Comparison of ENCODE assay signal across 9 mouse cellular contexts in the genomic region with DNA sequence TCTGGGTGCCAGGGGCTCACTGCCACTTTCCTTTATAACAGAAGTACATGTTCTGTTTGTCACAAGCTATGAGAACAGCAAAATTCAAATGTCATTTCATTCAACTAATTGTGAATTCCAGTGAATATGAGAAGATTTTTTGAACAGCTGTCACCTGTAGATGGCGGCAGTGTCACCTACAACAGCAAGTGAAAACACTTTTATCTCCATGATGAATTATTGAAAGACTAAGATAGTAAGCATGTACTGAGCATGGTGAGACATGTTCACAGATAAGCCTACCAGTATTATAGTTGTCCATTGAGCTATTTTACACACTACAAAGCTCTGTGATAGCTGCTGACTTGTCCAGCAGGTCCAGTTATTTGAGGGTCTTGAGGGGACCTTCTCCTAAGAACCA. TPM values are rescaled to one million over a fixed set of nuclear protein-coding genes. Genes with fewer than 3 reads are reported as not detected.
DNase-seq lines count a peak whose midpoint lies in the region; ATAC-seq and TF ChIP-seq lines count a peak whose summit lies in the region.
"Had no signal": no experiment of that assay in that cellular context is flagged by ENCODE, and none has a peak within 500 bp of the region (broad histone marks: within the 10 kb centered on the region; RNA-seq: fewer than 3 reads in every experiment).

No protein-coding gene starts in this region.

- TF ChIP-seq RAD21 in MEL (IDR thresholded peaks at IDR 0.05; ENCODE audit: low read depth, low read length) = no peak

- no peak for TF ChIP-seq EP300 in MEL (IDR thresholded peaks at IDR 0.05; ENCODE audit: low read depth in 1 of 2, low read length in 2 of 2)
- no peak for TF ChIP-seq EP300 in liver, postnatal 0 days (IDR thresholded peaks at IDR 0.05; ENCODE audit: low read depth)

- no peak overlapping the region for H3K4me2 ChIP-seq in liver, postnatal 0 days (ENCODE audit: low read depth, low read length)
- H3K4me2 ChIP-seq: limb, embryonic 13.5 days had no signal

- peaks cover 3% of the 10 kb centered on the region; the same call in 1 of the 2 replicates for H3K9me3 ChIP-seq in MEL (replicated peaks; ENCODE audit: insufficient read depth, low read length)
- no peaks in the 10 kb centered on the region; the same call in 1 of the 2 replicates for H3K9me3 ChIP-seq in liver, postnatal 0 days (ENCODE audit: low read length)
- H3K9me3 ChIP-seq: limb, embryonic 13.5 days had no signal

- no peak for TF ChIP-seq POLR2A in MEL (IDR thresholded peaks at IDR 0.05; ENCODE audit: control insufficient read depth in 1 of 2, insufficient read depth in 1 of 2, low read depth in 1 of 2, low read length in 2 of 2, poor library complexity in 1 of 2)

- H3K36me3 ChIP-seq in MEL (ENCODE audit: control insufficient read depth in 1 of 2, insufficient read depth in 2 of 2, low read length in 2 of 2) = no peaks in the 10 kb centered on the region
- H3K36me3 ChIP-seq in liver, postnatal 0 days (replicated peaks; ENCODE audit: insufficient read depth, low read length) = no peaks in the 10 kb centered on the region
- H3K36me3 ChIP-seq: limb, embryonic 13.5 days had no signal

- H3K4me3 ChIP-seq in MEL (ENCODE audit: control insufficient read depth in 1 of 2, insufficient read depth in 1 of 2, low read depth in 2 of 2, low read length in 2 of 2) = no peak overlapping the region
- H3K4me3 ChIP-seq in liver, postnatal 0 days (ENCODE audit: low read depth, low read length) = no peak overlapping the region
- H3K4me3 ChIP-seq: limb, embryonic 13.5 days had no signal

- ATAC-seq in liver, postnatal 0 days = no peak
- ATAC-seq in erythroid progenitor cell, adult 5-6 weeks (replicated peaks; ENCODE audit: low FRiP score, poor library complexity, severe bottlenecking) = no peak

- DNase-seq in heart, postnatal 4 days = peak; percentile 31
- DNase-seq in heart, adult 8-10 months (ENCODE audit: low spot score) = no peak
- DNase-seq in 3T3-L1 (ENCODE audit: low read depth, low spot score) (peak; percentile 64), MEL (ENCODE audit: low read depth, low spot score) (no peak)
- peak; percentile 33 for DNase-seq in liver, postnatal 0 days
- no peak for DNase-seq in spleen, adult 12 weeks (ENCODE audit: low spot score)
- no peak for DNase-seq in yolk sac, embryonic 10.5 days (ENCODE audit: low spot score)

- no peak overlapping the region for H3K27ac ChIP-seq in MEL (ENCODE audit: control insufficient read depth, low read depth, low read length)
- H3K27ac ChIP-seq in liver, postnatal 0 days (ENCODE audit: low read depth) = no peak overlapping the region
- H3K27ac ChIP-seq: limb, embryonic 13.5 days had no signal

- no peak overlapping the region for H3K9ac ChIP-seq in MEL (ENCODE audit: control insufficient read depth, low read depth, low read length, poor library complexity, severe bottlenecking)
- H3K9ac ChIP-seq in liver, postnatal 0 days (replicated peaks) = no peak overlapping the region
- H3K9ac ChIP-seq: limb, embryonic 13.5 days had no signal

- H3K27me3 ChIP-seq in MEL (ENCODE audit: control insufficient read depth in 1 of 2, insufficient read depth in 2 of 2, low read length in 2 of 2) = no peaks in the 10 kb centered on the region
- no peaks in the 10 kb centered on the region for H3K27me3 ChIP-seq in liver, postnatal 0 days (ENCODE audit: insufficient read depth, low read length)
- H3K27me3 ChIP-seq: limb, embryonic 13.5 days had no signal

- no peaks in the 10 kb centered on the region for H3K79me2 ChIP-seq in MEL (ENCODE audit: control insufficient read depth, insufficient read depth, low read length, poor library complexity)

- WGBS in liver, postnatal 0 days (ENCODE audit: insufficient replicate concordance) = 72% methylated on average over 1 of the region's 1 CpGs

- no peaks in the 10 kb centered on the region; a peak in 1 of 4 replicates for H3K4me1 ChIP-seq in MEL (ENCODE audit: control insufficient read depth in 1 of 2, insufficient read depth in 2 of 2, low read length in 2 of 2)
- no peaks in the 10 kb centered on the region for H3K4me1 ChIP-seq in liver, postnatal 0 days (ENCODE audit: insufficient read depth)
- H3K4me1 ChIP-seq: limb, embryonic 13.5 days had no signal

- no peak for TF ChIP-seq CTCF in MEL (IDR thresholded peaks at IDR 0.05 in 2 of 3, conservative IDR thresholded peaks at IDR 0.05 in 1 of 3; ENCODE audit: control insufficient read depth in 1 of 3, insufficient read depth in 1 of 3, low read depth in 2 of 3, low read length in 3 of 3, poor library complexity in 1 of 3, severe bottlenecking in 1 of 3)
- peak; percentile 59 for TF ChIP-seq CTCF in liver, postnatal 0 days (IDR thresholded peaks at IDR 0.05; ENCODE audit: low read depth)

TF ChIP-seq in MEL, 35 proteins besides CTCF, POLR2A, EP300 and RAD21:
- TF ChIP-seq RCOR1 (IDR thresholded peaks at IDR 0.05; ENCODE audit: low read depth, low read length) (no peak), TCF12 (IDR thresholded peaks at IDR 0.05; ENCODE audit: low read depth, low read length) (no peak), GABPA (IDR thresholded peaks at IDR 0.05; ENCODE audit: low read depth, low read length) (no peak), KAT2A (conservative IDR thresholded peaks at IDR 0.05; ENCODE audit: low read depth, low read length) (no peak), SMC3 (IDR thresholded peaks at IDR 0.05; ENCODE audit: low read depth, low read length) (0 out of 2 replicates have a peak, but pooled peaks have one; percentile 7)
TF ChIP-seq in MEL: peak in this region for 1.

RNA-seq across cellular contexts. Expression of a gene that starts 12.6 kb away (rescaled TPM):
- not detected for total RNA-seq in heart, postnatal 4 days (2021)
- under 1 TPM in 1 of 4 experiments, not detected in 3; 0.47 TPM for total RNA-seq in heart, adult 8-10 months (2022)
- not detected in 2 replicates for total RNA-seq in MEL (2012; rRNA removed)
- not detected for polyA plus RNA-seq in MEL (2012; ENCODE audit: insufficient read depth in 1 of 2, insufficient read length in 2 of 2, low read depth in 1 of 2, low replicate concordance in 2 of 2, missing spikeins in 1 of 2)
- polyA plus RNA-seq in liver, postnatal 0 days (2015; fragmentation: Nextera tagmentation; extraction: Ambion mirVana) = not detected in 2 replicates
- total RNA-seq in erythroid progenitor cell, adult 5-6 weeks (2015; ENCODE audit: low replicate concordance) = not detected in 2 replicates
- not detected in 2 replicates for total RNA-seq in erythroid progenitor cell, adult 5-6 weeks (2017; ENCODE audit: low replicate concordance)
- polyA plus RNA-seq: limb, embryonic 13.5 days had no signal

RNA-seq across cellular contexts. Expression of a gene that starts 42.5 kb away (rescaled TPM):
- not detected for total RNA-seq in heart, postnatal 4 days (2021)
- total RNA-seq in heart, adult 8-10 months (2022) = under 1 TPM in 3 of 4 experiments, not detected in 1; 0.16 to 0.25 (median 0.19) TPM
- total RNA-seq in MEL (2012; rRNA removed) = 0.16 and 0.27 TPM in 2 replicates
- under 1 TPM in 1 of 2 experiments, not detected in 1; 0.52 TPM for polyA plus RNA-seq in MEL (2012; ENCODE audit: insufficient read depth in 1 of 2, insufficient read length in 2 of 2, low read depth in 1 of 2, low replicate concordance in 2 of 2, missing spikeins in 1 of 2)
- 0.27 and 0.59 TPM in 2 replicates for polyA plus RNA-seq in liver, postnatal 0 days (2015; fragmentation: Nextera tagmentation; extraction: Ambion mirVana)
- 1.4 and 14.7 TPM in 2 replicates for total RNA-seq in erythroid progenitor cell, adult 5-6 weeks (2015; ENCODE audit: low replicate concordance)
- total RNA-seq in erythroid progenitor cell, adult 5-6 weeks (2017; ENCODE audit: low replicate concordance) = 2.7 and 4.1 TPM in 2 replicates
- polyA plus RNA-seq: limb, embryonic 13.5 days had no signal

Comparison
In these comparisons a context has a peak if more than half of its experiments do, and no peak if none do; other contexts are left out.
1. DNase-seq: peak in heart, postnatal 4 days (single experiment), 3T3-L1 (single experiment) and liver, postnatal 0 days (single experiment); none in heart, adult 8-10 months (single experiment), MEL (single experiment), spleen, adult 12 weeks (single experiment) and yolk sac, embryonic 10.5 days (single experiment).